Mouse (Mus musculus): Measurements from ENCODE around the gene Nosip. TPM values are rescaled to one million over a fixed set of nuclear protein-coding genes. Genes with fewer than 3 reads are reported as not detected.

The Nosip gene
- polyA plus RNA-seq, 1 experiment from 2014 or later, result 62.4 TPM

DNA sequence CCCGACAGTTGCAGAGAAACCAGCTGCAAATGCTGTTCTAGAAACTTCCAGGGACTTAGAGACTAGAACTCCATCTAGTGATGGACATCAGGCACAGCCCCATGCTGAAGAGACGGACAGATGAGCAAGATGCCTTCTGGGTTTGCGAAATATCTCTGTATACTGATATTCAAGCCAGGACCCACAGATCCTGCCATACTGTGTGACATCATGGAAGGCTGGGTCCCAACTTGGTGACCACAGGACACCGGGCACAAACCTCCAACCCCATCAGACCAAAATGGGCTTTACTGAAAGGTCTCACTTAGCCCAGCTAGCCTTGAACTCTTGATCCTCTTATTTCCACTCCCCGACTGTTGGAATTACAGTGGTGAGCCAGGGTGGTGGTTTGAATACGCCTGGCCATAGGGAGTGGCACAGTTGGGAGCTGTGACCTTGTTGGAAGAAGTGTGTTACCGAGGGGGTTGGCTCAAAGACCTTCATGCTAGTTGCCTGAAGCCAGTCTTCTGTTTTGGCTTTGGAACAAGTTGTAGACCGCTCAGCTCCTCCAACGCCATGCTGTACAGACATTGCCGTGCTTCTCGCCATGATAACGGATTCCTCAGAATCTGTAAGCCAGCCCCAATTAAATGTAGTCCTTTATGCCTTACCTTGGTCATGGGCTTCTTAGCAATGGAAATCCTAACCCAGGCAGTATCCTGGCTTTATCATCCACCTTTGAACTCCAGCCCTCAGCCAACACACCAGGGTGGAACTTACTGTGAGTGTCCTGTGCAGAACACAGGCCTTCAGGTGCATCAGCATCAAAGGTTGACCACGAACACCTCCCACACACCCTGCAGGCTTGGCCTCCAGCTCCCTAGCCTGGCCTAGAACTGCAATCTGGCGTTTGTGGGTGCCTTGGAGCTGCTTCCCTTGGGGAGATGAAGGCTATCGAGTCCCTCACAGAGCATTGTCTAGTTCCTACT is 37.7 kb upstream of the Nosip start:
- H3K27ac ChIP-seq (replicated peaks), result peak overlapping the region; percentile 47; the same call in 1 of the 2 replicates
- no peak for ATAC-seq (replicated peaks)
- H3K27me3 ChIP-seq, result no peaks in the 10 kb centered on the region
- H3K36me3 ChIP-seq, result peaks cover 30% of the 10 kb centered on the region
- H3K4me1 ChIP-seq, result no peaks in the 10 kb centered on the region
- WGBS, result 90% methylated on average over 15 of the region's 15 CpGs
- no peaks in the 10 kb centered on the region for H3K9me3 ChIP-seq
- H3K4me3 ChIP-seq, result no peak overlapping the region
- H3K4me2 ChIP-seq (replicated peaks), result no peak overlapping the region
- H3K9ac ChIP-seq (replicated peaks), result no peak overlapping the region

DNA sequence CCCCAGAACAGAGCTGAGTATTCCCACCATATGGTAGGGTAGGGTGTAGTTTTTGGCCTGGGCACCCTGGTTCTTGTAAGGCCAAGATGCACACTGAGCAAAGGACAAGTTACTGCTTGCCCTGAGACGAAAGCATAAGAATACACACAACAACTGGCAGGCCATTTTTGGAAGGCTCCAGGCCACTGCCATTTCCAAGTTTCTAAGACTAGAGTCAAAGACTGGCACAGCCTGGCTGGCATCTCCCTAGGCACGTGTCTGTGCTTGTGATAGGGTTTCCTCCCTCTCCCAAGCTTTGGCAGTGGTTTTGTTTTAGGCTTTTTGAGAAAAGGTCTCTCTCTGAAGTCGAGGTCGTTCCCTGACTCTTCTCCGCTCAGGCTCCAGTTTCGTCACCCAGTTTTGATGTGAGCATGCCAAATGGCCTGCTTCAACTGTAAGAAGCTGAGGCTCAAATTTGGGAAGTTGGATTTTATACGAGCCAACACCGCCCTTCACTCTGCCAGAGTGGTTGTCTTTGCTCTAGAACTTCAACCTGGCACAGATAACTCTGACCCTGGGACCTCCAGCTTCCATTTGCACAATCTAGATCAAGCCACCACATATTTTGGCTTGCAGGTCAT is 36.5 kb upstream of the Nosip start:
- Histone ChIP-seq H3K4me2 (replicated peaks) (no peak overlapping the region), H3K36me3 (peaks cover 39% of the 10 kb centered on the region), H3K9me3 (no peaks in the 10 kb centered on the region), H3K4me3 (no peak overlapping the region), H3K9ac (replicated peaks) (no peak overlapping the region), H3K27me3 (no peaks in the 10 kb centered on the region), H3K4me1 (no peaks in the 10 kb centered on the region), H3K27ac (replicated peaks) (peak overlapping the region; percentile 47)
- no peak for ATAC-seq (replicated peaks)
- WGBS, result 75% methylated on average over 8 of the region's 8 CpGs

DNA sequence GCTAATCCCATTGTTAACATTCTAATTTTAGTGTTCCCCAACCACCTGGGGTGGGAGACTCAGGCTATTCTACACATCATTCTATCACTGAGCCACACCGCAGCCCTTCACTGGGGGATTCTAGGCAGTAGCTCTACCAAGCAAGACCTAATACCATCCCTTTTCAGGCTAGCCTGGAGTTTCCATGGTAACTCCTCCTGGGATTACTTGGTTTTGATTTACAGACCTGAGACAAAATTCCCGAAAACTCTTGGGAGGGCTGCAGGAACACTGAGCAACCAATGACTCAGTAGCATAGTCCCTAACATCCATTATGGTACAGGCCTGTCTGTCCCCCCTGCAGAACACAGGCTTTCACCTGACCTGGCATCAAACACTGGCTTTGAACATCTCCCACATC is 36.0 kb upstream of the Nosip start:
- 53% methylated on average over 2 of the region's 2 CpGs for WGBS
- H3K27ac ChIP-seq (replicated peaks), result no peak overlapping the region
- H3K9ac ChIP-seq (replicated peaks), result no peak overlapping the region
- peaks cover 45% of the 10 kb centered on the region for H3K36me3 ChIP-seq
- no peak for ATAC-seq (replicated peaks)
- H3K27me3 ChIP-seq, result no peaks in the 10 kb centered on the region
- H3K9me3 ChIP-seq, result no peaks in the 10 kb centered on the region
- H3K4me2 ChIP-seq (replicated peaks), result no peak overlapping the region
- no peaks in the 10 kb centered on the region for H3K4me1 ChIP-seq
- no peak overlapping the region for H3K4me3 ChIP-seq

DNA sequence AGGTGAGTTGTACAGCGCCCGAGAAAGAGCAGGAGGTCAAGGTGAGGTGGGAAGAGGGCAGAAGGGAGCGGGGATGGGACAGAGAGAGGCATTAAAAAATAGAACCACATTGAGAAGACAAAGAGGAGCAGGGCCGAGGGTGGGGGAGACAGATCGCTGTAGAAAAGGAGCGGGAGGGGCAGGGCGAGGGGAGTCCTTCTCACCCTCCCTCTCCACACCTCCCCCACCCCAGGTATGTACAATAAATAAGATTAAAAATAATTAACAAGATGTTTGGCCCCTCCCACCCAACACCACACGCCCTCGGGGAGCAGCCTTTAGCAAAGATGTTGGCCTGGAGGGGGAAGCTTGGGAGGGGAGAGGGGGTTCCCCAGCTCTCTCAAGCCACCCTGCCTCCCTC is 34.5 kb upstream of the Nosip start:
- WGBS, result 92% methylated on average over 9 of the region's 9 CpGs
- Histone ChIP-seq H3K4me3 (no peak overlapping the region), H3K27ac (replicated peaks) (no peak overlapping the region), H3K4me2 (replicated peaks) (no peak overlapping the region), H3K27me3 (no peaks in the 10 kb centered on the region), H3K9me3 (no peaks in the 10 kb centered on the region), H3K9ac (replicated peaks) (no peak overlapping the region), H3K4me1 (no peaks in the 10 kb centered on the region), H3K36me3 (peaks cover 60% of the 10 kb centered on the region)
- no peak for ATAC-seq (replicated peaks)

DNA sequence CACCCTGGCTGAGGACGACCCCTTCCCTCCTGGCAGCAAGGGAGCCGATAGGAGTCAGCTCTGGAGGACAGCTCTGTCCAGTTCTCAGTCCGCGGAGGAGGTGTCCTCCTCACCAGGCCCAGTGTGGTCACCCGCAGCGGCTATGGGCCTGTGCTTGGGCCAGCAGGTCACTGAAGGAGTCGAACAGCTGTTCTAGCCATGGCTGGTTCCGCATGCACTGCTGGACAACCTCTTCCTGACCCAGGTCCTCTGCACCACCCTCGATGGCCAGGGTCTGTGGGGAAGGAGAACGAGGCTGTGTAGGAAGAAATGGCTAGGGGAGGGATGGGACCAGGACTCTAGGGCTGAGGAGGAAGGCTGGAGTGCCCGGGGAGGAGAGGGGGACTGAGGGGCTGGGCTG is 33.9 kb upstream of the Nosip start:
- no peak overlapping the region for H3K4me3 ChIP-seq
- H3K9ac ChIP-seq (replicated peaks), result no peak overlapping the region
- no peak for ATAC-seq (replicated peaks)
- no peaks in the 10 kb centered on the region for H3K4me1 ChIP-seq
- H3K4me2 ChIP-seq (replicated peaks), result no peak overlapping the region
- peaks cover 66% of the 10 kb centered on the region for H3K36me3 ChIP-seq
- no peak overlapping the region for H3K27ac ChIP-seq (replicated peaks)
- no peaks in the 10 kb centered on the region for H3K27me3 ChIP-seq
- H3K9me3 ChIP-seq, result no peaks in the 10 kb centered on the region
- WGBS, result 95% methylated on average over 11 of the region's 11 CpGs

DNA sequence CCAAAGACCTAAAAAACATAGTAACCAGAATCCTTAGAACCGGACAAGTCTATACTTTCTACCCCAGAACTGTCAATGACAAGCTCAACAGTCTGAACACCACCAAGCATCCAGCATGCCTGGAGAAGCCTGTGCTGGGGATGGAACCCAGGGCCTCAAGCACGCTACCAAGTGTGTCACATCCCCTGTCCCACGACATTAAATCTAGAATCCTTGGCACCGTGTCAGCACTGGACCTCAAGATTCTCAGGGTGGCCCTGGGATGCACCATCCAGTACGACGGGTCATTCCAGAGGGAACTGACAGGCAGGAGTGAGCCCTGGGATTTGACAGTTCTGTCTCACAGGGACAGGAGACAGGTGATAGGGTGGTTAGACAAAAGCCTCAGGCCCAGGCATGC is 32.2 kb upstream of the Nosip start:
- no peak for ATAC-seq (replicated peaks)
- H3K36me3 ChIP-seq, result peaks cover 82% of the 10 kb centered on the region
- 88% methylated on average over 6 of the region's 6 CpGs for WGBS

DNA sequence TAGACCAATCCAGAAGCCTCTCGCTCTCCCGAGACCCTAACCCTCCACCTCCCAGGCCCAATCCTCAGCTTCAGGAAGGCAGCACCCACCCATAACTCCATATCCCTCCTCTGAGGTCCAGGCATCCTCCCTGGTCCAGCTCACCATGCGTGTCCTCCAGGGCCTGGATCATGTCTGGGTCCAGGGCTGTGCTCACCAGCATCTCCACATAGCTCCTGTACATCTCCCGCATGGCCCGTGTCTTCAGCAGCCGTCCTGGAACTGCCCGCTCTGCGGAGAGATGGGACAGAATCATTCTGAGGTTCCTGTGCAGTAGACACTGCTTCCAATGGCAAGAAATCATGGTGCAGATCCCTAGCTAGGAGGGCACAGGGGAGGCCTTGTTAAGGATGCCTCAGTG is 31.4 kb upstream of the Nosip start:
- no peak overlapping the region for H3K27ac ChIP-seq (replicated peaks)
- no peaks in the 10 kb centered on the region for H3K9me3 ChIP-seq
- no peaks in the 10 kb centered on the region for H3K4me1 ChIP-seq
- H3K4me2 ChIP-seq (replicated peaks), result no peak overlapping the region
- H3K9ac ChIP-seq (replicated peaks), result no peak overlapping the region
- ATAC-seq (replicated peaks), result no peak
- H3K27me3 ChIP-seq, result no peaks in the 10 kb centered on the region
- WGBS, result 97% methylated on average over 8 of the region's 8 CpGs
- peaks cover 91% of the 10 kb centered on the region for H3K36me3 ChIP-seq
- H3K4me3 ChIP-seq, result no peak overlapping the region

More for the DNA sequence above, 32.2 kb upstream of the Nosip start:
- H3K9me3 ChIP-seq, result no peaks in the 10 kb centered on the region
- no peaks in the 10 kb centered on the region for H3K27me3 ChIP-seq
- H3K27ac ChIP-seq (replicated peaks), result no peak overlapping the region
- H3K4me3 ChIP-seq, result no peak overlapping the region
- no peaks in the 10 kb centered on the region for H3K4me1 ChIP-seq
- no peak overlapping the region for H3K9ac ChIP-seq (replicated peaks)
- no peak overlapping the region for H3K4me2 ChIP-seq (replicated peaks)

DNA sequence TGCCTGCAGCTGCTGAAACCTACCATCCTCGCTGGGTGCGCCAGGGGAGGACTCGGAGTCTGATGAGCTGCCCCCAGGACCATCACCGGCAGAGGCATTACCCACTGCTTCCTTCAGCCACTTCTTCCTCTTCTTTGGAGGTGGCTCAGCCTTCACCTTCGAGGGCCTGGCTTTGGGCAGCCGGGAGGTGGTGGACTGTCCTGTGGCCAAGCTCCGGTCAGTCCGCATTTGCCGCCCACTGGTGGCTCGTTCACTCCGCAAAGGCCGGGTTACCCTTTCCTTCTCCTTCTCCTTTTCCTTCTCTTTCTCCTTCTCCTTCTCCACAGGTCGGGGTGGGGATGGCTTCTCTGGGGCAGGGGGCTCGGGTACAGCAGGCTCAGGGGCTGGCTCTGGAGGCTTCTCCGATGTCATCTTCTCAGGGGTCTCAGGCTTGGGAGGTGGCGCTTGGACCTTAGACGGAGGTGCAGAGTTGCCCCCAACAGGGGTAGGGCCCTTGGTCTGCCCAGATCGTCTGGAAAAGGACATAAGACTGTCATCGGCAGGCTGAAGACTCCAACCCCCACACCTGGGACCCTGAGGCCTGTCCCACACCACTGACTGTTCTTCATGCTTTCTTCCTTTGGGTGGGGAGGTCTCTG is 28.4 kb upstream of the Nosip start:
- Histone ChIP-seq H3K27ac (replicated peaks) (no peak overlapping the region), H3K4me1 (no peaks in the 10 kb centered on the region), H3K27me3 (no peaks in the 10 kb centered on the region), H3K36me3 (peaks cover 93% of the 10 kb centered on the region), H3K9ac (replicated peaks) (no peak overlapping the region), H3K4me2 (replicated peaks) (no peak overlapping the region), H3K9me3 (no peaks in the 10 kb centered on the region), H3K4me3 (no peak overlapping the region)
- WGBS, result 94% methylated on average over 19 of the region's 19 CpGs
- ATAC-seq (replicated peaks), result no peak

DNA sequence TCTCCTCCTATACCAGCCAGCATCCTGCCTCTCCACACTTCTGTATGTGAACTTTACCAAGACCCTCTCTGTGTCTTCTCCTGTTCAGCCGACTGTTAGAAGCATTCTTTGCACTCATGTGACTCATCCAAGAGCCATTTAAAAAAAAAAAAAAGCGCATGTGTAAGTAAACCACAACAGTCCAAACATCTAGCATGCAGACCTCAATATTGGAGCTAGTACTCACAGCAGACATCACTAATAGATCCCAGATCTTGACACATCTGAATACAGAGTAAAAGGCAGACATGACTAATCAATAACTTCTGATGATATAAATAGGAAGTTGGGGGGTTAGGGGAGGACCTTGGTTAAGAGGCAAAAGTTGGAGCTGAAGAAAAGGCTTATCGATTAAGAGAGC is 26.6 kb upstream of the Nosip start:
- 96% methylated on average over 3 of the region's 3 CpGs for WGBS
- H3K4me3 ChIP-seq, result no peak overlapping the region
- H3K27me3 ChIP-seq, result no peaks in the 10 kb centered on the region
- H3K36me3 ChIP-seq, result peaks cover 98% of the 10 kb centered on the region
- no peak for ATAC-seq (replicated peaks)
- H3K27ac ChIP-seq (replicated peaks), result no peak overlapping the region
- no peak overlapping the region for H3K4me2 ChIP-seq (replicated peaks)
- no peak overlapping the region for H3K9ac ChIP-seq (replicated peaks)
- H3K4me1 ChIP-seq, result no peaks in the 10 kb centered on the region
- H3K9me3 ChIP-seq, result no peaks in the 10 kb centered on the region

DNA sequence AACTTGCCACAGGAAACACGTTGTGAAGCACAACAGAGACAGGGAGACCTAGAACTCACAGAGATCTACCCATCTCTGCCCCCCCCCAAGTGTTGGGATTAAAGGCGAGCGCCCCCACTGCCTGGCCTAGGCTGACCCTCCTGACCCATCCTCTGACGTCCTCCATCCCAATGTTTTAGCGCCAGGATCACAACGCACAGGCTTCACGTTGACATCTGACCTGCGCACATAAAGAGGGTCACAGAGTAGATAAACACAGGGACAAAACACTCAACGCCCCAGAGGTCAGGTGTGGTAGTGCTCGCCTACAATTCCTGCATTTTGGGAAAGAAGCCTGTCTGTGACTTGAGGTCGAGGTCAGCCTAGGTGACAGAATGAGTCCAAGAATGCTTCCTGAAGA is 25.5 kb upstream of the Nosip start:
- WGBS, result 94% methylated on average over 11 of the region's 11 CpGs
- no peak overlapping the region for H3K9ac ChIP-seq (replicated peaks)
- ATAC-seq (replicated peaks), result no peak
- H3K27me3 ChIP-seq, result no peaks in the 10 kb centered on the region
- H3K4me3 ChIP-seq, result no peak overlapping the region
- no peaks in the 10 kb centered on the region for H3K4me1 ChIP-seq
- no peaks in the 10 kb centered on the region for H3K9me3 ChIP-seq
- H3K27ac ChIP-seq (replicated peaks), result no peak overlapping the region
- peaks cover 98% of the 10 kb centered on the region for H3K36me3 ChIP-seq
- no peak overlapping the region for H3K4me2 ChIP-seq (replicated peaks)

DNA sequence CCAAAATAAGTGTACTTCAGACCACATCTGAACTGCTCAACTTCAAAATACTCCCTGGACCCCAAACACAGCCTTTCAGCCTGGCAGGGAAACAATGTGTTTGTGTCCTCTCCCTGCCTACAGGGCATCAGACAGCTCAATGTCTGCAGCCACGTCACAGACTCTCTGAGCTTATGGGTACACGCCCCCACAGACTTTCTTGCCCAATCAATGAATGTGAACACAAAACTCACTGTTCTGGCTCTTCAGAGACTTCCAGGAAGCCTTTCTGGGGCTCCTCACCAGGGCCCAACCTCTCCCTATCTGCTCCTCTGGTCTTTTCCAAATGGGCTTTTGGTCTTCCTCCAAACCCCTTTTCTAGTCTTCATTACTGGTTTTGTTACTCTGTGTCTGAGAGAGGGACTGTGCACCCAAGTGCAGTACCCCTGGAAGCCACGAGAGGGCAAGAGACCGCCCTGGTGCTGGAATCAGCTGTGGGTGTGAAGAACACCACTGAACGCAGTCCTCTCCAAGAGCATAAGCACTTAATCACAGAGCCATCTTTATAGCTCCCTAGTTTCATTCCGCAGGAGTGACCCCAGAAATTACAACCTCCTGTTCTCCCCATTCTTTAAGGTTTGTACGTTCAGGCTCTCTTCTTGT is 24.4 kb upstream of the Nosip start:
- Histone ChIP-seq H3K27me3 (no peaks in the 10 kb centered on the region), H3K4me2 (replicated peaks) (no peak overlapping the region), H3K4me1 (no peaks in the 10 kb centered on the region), H3K36me3 (peaks cover 98% of the 10 kb centered on the region), H3K9ac (replicated peaks) (no peak overlapping the region), H3K9me3 (no peaks in the 10 kb centered on the region), H3K4me3 (no peak overlapping the region), H3K27ac (replicated peaks) (no peak overlapping the region)
- WGBS, result 74% methylated on average over 7 of the region's 7 CpGs
- no peak for ATAC-seq (replicated peaks)

DNA sequence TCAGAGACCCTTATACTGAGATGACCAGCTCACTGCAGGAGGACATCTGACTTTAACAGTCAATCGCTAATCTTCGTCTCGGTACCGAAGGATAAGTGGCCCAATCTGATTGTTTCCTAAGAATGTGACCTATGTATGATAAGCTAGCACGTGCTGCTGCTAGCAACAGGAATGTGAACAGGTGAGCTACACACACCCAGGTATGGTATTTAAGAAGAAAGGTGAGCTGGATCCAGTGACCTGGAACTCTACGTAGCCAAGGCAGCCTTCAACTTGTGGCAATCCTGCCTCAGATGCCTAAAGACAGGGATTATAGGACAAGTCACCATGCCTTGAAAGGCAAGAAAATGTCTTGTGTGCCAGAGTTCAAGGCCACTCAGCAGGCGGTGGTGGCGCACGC is 23.8 kb upstream of the Nosip start:
- Histone ChIP-seq H3K4me3 (no peak overlapping the region), H3K27me3 (no peaks in the 10 kb centered on the region), H3K4me2 (replicated peaks) (no peak overlapping the region), H3K9me3 (no peaks in the 10 kb centered on the region), H3K36me3 (peaks cover 98% of the 10 kb centered on the region), H3K9ac (replicated peaks) (no peak overlapping the region), H3K27ac (replicated peaks) (no peak overlapping the region), H3K4me1 (no peaks in the 10 kb centered on the region)
- 96% methylated on average over 9 of the region's 9 CpGs for WGBS
- no peak for ATAC-seq (replicated peaks)
